Mouse (Mus musculus) spleen, adult 2 months (tissue): ENCODE data around the gene Atp6v1b1.

Source experiments
- CTCF ChIP-seq: fragments of 200-500 bp; IDR thresholded peaks from 2 replicates; pipeline ENCODE4 v1.5.1; 2011; ENCODE audit warnings: mild to moderate bottlenecking, inconsistent platforms; ENCODE audit not compliant: insufficient read depth, insufficient read length, insufficient replicate concordance; ENCODE audit errors: extremely low read depth
- POLR2A ChIP-seq: fragments of 200-500 bp; IDR thresholded peaks from 2 replicates; pipeline ENCODE4 v1.6.1; 2011; ENCODE audit warnings: low read depth, low read length, inconsistent platforms

DNA sequence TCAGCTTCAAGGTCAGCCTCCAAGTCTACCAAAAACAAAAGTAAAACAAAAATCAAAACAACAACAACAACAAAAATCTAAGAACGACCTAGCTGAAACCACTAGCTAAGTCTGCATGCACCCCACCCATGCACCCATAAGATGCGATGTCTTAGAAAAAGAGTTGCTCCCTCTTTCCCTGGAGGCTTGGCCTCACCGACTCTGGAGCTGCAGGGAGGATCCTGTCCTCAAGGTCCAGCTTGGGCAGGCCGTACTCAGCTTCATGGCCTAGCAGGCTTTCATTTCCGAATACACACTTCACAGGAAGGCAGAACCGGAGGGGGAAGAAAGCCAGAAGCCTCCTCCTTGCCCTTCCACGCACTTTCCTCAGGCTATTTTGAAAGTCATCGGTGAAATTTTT, 25.8 kb upstream of the Atp6v1b1 start:
- TF ChIP-seq CTCF, result no peak
- no peak for TF ChIP-seq POLR2A
